Mouse (Mus musculus) midbrain, embryonic 14.5 days (tissue): ENCODE results near the gene Ulk2. TPM values are rescaled to one million over a fixed set of nuclear protein-coding genes. Genes with fewer than 3 reads are reported as not detected.

Experiments
- ATAC-seq: fragments of 200-750 bp; cut with Nextera tagmentation; 2 replicates; pipeline ENCODE4 v1.8.0; 2017; ENCODE audit warnings: moderate number of reproducible peaks, moderate library complexity; ENCODE audit not compliant: low FRiP score, low TSS enrichment
- DNase-seq: peaks from one replicate; pipeline ENCODE4 v3.0.0-alpha.2; 2015
- H3K27ac ChIP-seq: fragments of 300-500 bp; sonication (generic); replicated peaks from 2 replicates; pipeline ENCODE4 v1.5.1; 2014; ENCODE audit warnings: mild to moderate bottlenecking, low read depth, low read length, moderate library complexity
- H3K27me3 ChIP-seq: fragments of 300-500 bp; sonication (generic); 2 replicates; pipeline ENCODE4 v1.6.1; 2014; ENCODE audit warnings: low read length, control low read depth, mixed read lengths; ENCODE audit not compliant: control insufficient read depth, insufficient read depth
- H3K36me3 ChIP-seq: fragments of 300-500 bp; sonication (generic); 2 replicates; pipeline ENCODE4 v1.6.1; 2014; ENCODE audit warnings: low read length, control low read depth; ENCODE audit not compliant: control insufficient read depth, insufficient read depth
- H3K4me1 ChIP-seq: fragments of 300-500 bp; sonication (generic); 2 replicates; pipeline ENCODE4 v1.6.1; 2014; ENCODE audit warnings: mild to moderate bottlenecking, antibody characterized with exemption, low read length, control low read depth; ENCODE audit not compliant: control insufficient read depth, insufficient read depth
- H3K4me2 ChIP-seq: fragments of 300-500 bp; sonication (generic); 2 replicates; pipeline ENCODE4 v1.6.1; 2014; ENCODE audit warnings: mild to moderate bottlenecking, low read length, moderate library complexity
- H3K4me3 ChIP-seq: fragments of 300-500 bp; sonication (generic); replicated peaks from 2 replicates; pipeline ENCODE4 v1.5.1; 2014; ENCODE audit warnings: low read depth, low read length
- H3K9ac ChIP-seq: fragments of 300-500 bp; sonication (generic); replicated peaks from 2 replicates; pipeline ENCODE4 v1.6.1; 2014; ENCODE audit warnings: mild to moderate bottlenecking, low read length, moderate library complexity
- H3K9me3 ChIP-seq: fragments of 300-500 bp; sonication (generic); 2 replicates; pipeline ENCODE4 v1.6.1; 2016; ENCODE audit warnings: low read length, control low read depth, mixed read lengths; ENCODE audit not compliant: control insufficient read depth
- WGBS: fragments of 180-500 bp; shearing (Covaris S2); extraction: QIAGEN DNeasy Blood & Tissue Kit; methylation state at CpG from one replicate; pipeline ENCODE4 v1.1.7; 2014; 5-methylcytosine and 5-hydroxymethylcytosine counted together
- polyA plus RNA-seq: library from polyadenylated mRNA; unstranded; fragments of >200 nt; fragmentation: Nextera tagmentation; extraction: Ambion mirVana; gene quantifications from 2 replicates; pipeline ENCODE4 v1.2.1, GENCODE M21; 2014

The Ulk2 gene
- polyA plus RNA-seq, result 52.2 and 67.8 TPM in 2 replicates

DNA sequence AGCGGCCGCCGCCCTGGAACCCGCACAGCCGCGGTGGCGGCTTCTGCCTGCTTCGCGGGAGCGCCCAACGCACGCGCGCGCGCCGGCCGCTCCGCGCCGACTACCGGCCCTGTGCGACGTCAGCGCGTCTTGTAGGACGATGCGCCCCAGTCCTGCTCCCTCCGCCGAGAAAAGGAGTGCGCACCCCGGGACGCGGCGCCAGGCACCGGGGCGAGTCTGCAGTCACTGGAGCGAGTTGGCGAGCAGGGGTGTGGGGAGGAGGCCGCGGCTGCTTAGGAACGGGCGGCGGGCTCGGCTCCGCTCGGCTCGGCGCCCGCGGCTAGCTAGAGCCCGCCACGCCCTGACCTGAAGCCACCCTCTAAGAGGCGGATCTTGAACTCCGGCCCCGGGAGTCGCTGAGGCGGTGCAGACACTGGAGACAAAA is at the start of gene Ulk2:
Gene Ulk2 (minus strand): TSS at position 86 of the 424 bp plus-strand sequence.
- Histone ChIP-seq H3K9me3 (no peaks in the 10 kb centered on the region), H3K36me3 (0 out of 2 replicates have a peak, but pooled peaks cover 4% of the 10 kb centered on the region), H3K27ac (peak within 1 kb of the TSS; percentile 98), H3K9ac (peak within 1 kb of the TSS; percentile 99), H3K27me3 (no peaks in the 10 kb centered on the region), H3K4me3 (peak within 1 kb of the TSS; percentile 95), H3K4me2 (peak within 1 kb of the TSS; percentile 73), H3K4me1 (peaks cover 13% of the 10 kb centered on the region)
- peak; percentile 92 for ATAC-seq
- under 1% methylated on average over 58 of the region's 58 CpGs for WGBS
- DNase-seq, result peak; percentile 97

DNA sequence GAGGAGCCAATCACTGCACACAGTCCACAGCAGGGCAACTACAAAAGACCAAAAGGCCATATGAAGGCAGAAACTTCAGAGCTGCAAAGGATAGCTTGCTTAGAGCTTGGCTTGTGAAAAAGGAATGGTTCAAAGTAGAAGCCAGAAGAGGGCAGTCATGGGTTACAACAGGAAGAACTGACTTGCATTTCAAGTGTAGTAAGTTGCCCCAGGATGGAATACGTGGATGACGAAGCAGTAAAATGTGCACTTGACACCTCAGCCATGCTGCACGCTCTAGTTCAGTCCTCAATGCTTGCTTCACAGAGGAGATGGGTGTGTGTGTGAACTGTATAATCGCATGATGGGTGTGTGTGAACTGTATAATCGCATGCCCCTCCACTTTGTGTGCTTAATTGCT is 27.3 kb upstream of the Ulk2 start:
- no peak overlapping the region for H3K4me3 ChIP-seq
- H3K9me3 ChIP-seq, result no peaks in the 10 kb centered on the region
- no peak overlapping the region for H3K9ac ChIP-seq
- H3K4me1 ChIP-seq, result no peaks in the 10 kb centered on the region
- no peak overlapping the region for H3K4me2 ChIP-seq
- no peak for ATAC-seq
- H3K27me3 ChIP-seq, result no peaks in the 10 kb centered on the region
- WGBS, result 84% methylated on average over 5 of the region's 5 CpGs
- H3K36me3 ChIP-seq, result peaks cover 45% of the 10 kb centered on the region
- peak; percentile 24 for DNase-seq
- no peak overlapping the region for H3K27ac ChIP-seq

DNA sequence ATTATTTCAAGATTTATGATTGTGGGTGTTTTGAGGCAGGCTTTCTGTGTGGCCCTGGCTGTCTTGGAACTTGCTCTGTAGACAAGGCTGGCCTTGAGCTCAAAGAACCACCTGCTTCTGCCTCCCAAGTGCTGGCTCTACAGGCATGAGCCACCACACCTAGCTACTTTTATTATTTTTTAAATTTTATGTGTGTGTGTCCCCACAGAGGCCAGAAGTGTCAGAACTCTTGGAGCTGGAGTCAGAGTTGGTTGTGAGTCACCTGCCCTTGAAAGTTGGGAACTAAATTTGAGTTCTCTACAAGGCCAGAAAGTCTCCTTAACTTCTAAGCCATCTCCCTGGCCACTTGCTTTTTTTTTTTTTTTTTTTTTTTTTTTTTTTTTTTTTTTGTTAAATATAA is 25.0 kb upstream of the Ulk2 start:
- no peaks in the 10 kb centered on the region for H3K9me3 ChIP-seq
- no peak overlapping the region for H3K9ac ChIP-seq
- no peaks in the 10 kb centered on the region for H3K27me3 ChIP-seq
- ATAC-seq, result no peak
- no peaks in the 10 kb centered on the region for H3K4me1 ChIP-seq
- DNase-seq, result no peak
- no peak overlapping the region for H3K4me2 ChIP-seq
- H3K4me3 ChIP-seq, result no peak overlapping the region
- no peak overlapping the region for H3K27ac ChIP-seq
- H3K36me3 ChIP-seq, result peaks cover 53% of the 10 kb centered on the region

DNA sequence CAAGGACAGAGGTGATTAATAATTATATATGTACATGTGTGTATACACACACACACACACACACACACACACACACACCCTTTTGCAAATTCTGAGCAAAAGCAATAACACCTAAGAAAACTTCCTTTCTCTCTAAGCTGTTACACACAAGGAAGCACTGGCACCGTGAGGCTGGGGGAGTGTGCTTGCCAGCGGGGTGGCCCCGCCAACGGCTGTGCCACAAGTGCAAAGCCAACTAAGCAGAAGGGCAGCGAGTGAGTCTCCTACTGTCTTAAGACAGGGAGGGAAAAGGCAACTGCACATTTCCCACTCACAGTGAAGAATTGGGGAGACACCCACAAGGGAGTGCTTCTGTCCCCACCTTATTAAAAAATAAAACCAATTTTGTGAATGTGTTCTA is 17.0 kb upstream of the Ulk2 start:
- Histone ChIP-seq H3K27ac (no peak overlapping the region), H3K9me3 (no peaks in the 10 kb centered on the region), H3K4me2 (no peak overlapping the region), H3K4me1 (no peaks in the 10 kb centered on the region), H3K36me3 (peaks cover 64% of the 10 kb centered on the region), H3K9ac (no peak overlapping the region), H3K4me3 (no peak overlapping the region), H3K27me3 (no peaks in the 10 kb centered on the region)
- DNase-seq (no peak), ATAC-seq (no peak)
- WGBS, result 93% methylated on average over 5 of the region's 5 CpGs

DNA sequence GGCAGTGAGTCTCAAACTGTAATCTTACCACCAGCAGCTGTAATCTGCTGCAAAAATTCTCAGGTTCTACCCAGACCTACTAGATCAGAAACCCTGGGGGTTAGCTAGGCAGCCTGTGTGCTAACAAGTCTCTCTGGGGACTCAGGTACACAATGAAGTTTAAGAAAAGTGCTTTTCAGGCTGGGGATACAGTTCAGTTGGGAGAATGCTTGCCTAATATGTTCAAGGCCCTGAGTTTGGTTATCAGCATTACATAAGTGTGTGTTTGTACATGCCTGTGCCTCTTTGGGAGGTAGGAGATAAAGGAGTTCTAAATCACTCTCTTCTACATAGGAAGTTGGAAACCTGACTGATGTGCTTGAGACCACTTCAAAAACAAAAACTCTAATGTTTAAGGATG is 12.0 kb upstream of the Ulk2 start:
- ATAC-seq, result no peak
- no peak overlapping the region for H3K27ac ChIP-seq

DNA sequence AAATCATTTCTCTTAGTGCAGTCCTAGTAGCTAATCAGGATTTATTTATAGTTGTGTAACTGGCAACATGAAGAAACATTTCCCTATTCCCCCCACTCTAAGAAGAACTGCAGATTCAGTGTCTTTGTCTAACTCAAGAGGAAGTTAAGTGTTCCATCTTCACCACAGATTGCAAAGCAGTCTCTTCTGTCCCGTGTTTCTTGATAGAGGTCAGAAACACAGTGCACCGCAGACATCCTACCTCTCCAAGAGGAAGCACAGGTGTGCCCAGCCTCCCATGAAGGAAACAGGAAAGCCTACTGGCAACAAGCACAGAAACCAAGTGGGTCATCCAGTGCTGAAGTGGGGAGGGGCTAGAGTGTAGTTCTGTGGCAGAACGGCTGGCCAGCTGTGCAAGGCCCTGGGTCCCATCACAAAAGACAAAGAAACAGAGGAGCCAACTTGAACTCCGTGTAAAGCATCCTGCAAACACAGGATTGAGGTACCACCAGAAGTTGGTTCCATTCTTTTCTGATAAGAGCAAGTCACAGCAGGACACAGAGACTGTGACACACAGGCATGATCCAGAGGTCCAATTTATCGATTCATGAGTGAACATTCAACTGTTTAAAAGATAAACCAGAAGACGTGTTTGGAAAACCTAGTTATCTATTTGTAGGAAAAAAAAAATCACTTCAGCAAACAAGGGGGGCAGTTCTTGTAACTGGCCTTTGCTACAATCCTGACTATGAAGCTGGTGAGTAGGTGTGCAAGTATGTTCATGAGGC is 7.1 kb upstream of the Ulk2 start:
- no peak for DNase-seq
- H3K9me3 ChIP-seq, result no peaks in the 10 kb centered on the region
- 77% methylated on average over 6 of the region's 6 CpGs for WGBS
- H3K9ac ChIP-seq, result no peak overlapping the region
- H3K4me2 ChIP-seq, result no peak overlapping the region
- H3K27ac ChIP-seq, result no peak overlapping the region
- no peak overlapping the region for H3K4me3 ChIP-seq
- no peak for ATAC-seq
- no peaks in the 10 kb centered on the region for H3K4me1 ChIP-seq
- no peaks in the 10 kb centered on the region for H3K27me3 ChIP-seq
- H3K36me3 ChIP-seq, result no peaks in the 10 kb centered on the region

More for the DNA sequence above, 12.0 kb upstream of the Ulk2 start:
- Histone ChIP-seq H3K9ac (no peak overlapping the region), H3K9me3 (no peaks in the 10 kb centered on the region), H3K4me1 (no peaks in the 10 kb centered on the region), H3K36me3 (peaks cover 23% of the 10 kb centered on the region), H3K27me3 (no peaks in the 10 kb centered on the region), H3K4me3 (no peak overlapping the region), H3K4me2 (no peak overlapping the region)
- DNase-seq, result no peak

DNA sequence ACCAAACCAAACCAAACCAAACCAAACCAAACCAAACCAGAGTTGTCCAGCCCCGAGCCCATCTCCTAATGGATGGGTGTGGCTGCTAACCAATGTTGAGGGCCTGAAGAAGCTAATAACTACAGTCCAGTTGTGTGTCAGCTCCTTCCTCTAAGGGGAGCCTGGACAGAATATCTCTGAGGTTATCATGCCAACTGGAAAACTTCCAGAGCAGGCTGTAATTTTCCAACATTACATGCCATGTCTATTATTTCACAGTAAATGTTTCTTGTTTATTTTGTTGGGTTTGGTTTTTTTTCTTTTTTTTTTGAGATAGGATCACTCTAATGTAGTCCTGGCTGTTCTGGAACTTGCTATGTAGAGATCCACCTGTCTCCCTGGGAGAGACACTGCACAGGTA is 4.4 kb upstream of the Ulk2 start:
- no peaks in the 10 kb centered on the region for H3K9me3 ChIP-seq
- no peak overlapping the region for H3K27ac ChIP-seq
- no peak for DNase-seq
- WGBS, result 83% methylated on average over 1 of the region's 1 CpGs
- H3K4me3 ChIP-seq, result no peak overlapping the region
- no peak for ATAC-seq
- no peaks in the 10 kb centered on the region for H3K27me3 ChIP-seq
- H3K9ac ChIP-seq, result no peak overlapping the region
- no peaks in the 10 kb centered on the region for H3K4me1 ChIP-seq
- no peak overlapping the region for H3K4me2 ChIP-seq
- no peaks in the 10 kb centered on the region for H3K36me3 ChIP-seq

DNA sequence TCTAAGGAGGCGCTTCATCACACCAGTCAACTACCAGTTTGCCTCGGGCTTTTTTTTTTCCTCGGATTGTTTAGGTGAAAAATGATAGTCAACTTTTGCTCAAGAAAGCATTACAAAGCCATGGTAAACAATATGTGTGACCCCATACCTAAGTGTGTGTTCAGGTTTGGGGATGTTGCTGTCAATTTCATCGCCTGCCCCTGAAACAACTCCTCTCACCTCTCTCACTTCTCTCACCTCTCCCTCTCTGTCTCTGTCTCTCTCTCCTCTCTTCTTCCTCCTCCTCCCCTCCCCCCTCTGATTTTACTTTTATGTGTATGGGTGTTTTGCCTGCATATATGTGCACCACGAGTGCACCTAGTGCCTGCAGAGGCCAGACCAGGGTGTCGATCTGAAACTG is 666 bp upstream of the Ulk2 start:
- no peaks in the 10 kb centered on the region for H3K27me3 ChIP-seq
- 0 out of 2 replicates have a peak, but pooled peaks cover 1% of the 10 kb centered on the region for H3K36me3 ChIP-seq
- no peak for DNase-seq
- 47% methylated on average over 6 of the region's 6 CpGs for WGBS
- peak overlapping the region; percentile 95 for H3K4me3 ChIP-seq
- H3K27ac ChIP-seq, result peak overlapping the region; percentile 98
- peak overlapping the region; percentile 99 for H3K9ac ChIP-seq
- no peaks in the 10 kb centered on the region for H3K9me3 ChIP-seq
- H3K4me1 ChIP-seq, result peaks cover 13% of the 10 kb centered on the region
- no peak for ATAC-seq
- peak overlapping the region; percentile 73 for H3K4me2 ChIP-seq
